12 mouse cellular contexts compared by ENCODE assay signal in genomic region chr5:106167556-106167955, GRCm38 (mm10).
DNase-seq lines count a peak whose midpoint lies in the region.
"Had no signal": no experiment of that assay in that cellular context is flagged by ENCODE, and none has a peak within 500 bp of the region (broad histone marks: within the 10 kb centered on the region; RNA-seq: fewer than 3 reads in every experiment).

No protein-coding gene starts in this region.

- DNase-seq in heart, adult 11 months = peak; percentile 66
- no peak for DNase-seq in heart, adult 8-10 months (ENCODE audit: low spot score)
- DNase-seq: adrenal gland, adult 2 months; adrenal gland, adult 8-10 months; adrenal gland, postnatal 14 days; adrenal gland, postnatal 25 days; adrenal gland, postnatal 36 days; B cell, adult 2 months; cerebellum, adult 11 months; cerebellum, adult 11-12 months; cerebellum, adult 18-20 months; cerebellum, adult 2 months had no signal
